9 mouse cellular contexts compared by ENCODE assay signal in the genomic region with DNA sequence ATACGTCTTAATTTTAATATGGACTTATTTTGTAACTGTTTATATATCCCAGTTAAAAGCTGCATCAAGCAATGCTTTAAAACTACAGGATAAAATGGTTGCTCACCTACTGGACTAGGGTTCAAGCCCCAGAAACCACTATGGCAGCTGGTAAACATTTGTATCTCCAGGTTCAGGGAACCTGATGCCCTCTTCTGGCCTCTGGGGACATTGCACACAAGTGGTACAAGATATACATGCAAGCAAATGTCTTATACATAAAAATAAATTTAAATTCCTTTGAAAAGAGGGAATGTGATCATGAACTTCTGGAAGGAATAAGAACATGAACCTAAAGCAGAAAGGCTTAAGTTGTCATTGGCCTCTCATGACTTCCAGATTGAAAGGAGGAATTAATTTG.
DNase-seq lines count a peak whose midpoint lies in the region; ATAC-seq and TF ChIP-seq lines count a peak whose summit lies in the region.
"Had no signal": no experiment of that assay in that cellular context is flagged by ENCODE, and none has a peak within 500 bp of the region (broad histone marks: within the 10 kb centered on the region; RNA-seq: fewer than 3 reads in every experiment).

No protein-coding gene starts in this region.

- H3K4me2 ChIP-seq in heart, postnatal 0 days (ENCODE audit: low read depth, low read length), result no peak overlapping the region
- H3K4me2 ChIP-seq in neural tube, embryonic 15.5 days, result no peak overlapping the region

- DNase-seq in heart, postnatal 0 days (ENCODE audit: low spot score), result no peak
- DNase-seq in heart, adult 11 months, result no peak
- DNase-seq in neural tube, embryonic 10.5 days (ENCODE audit: extremely low spot score, low spot score), result peak; percentile 32
- peak; percentile 12 for DNase-seq in thymus, postnatal 14 days
- no peak for DNase-seq in gastrocnemius, postnatal 4 days (ENCODE audit: low spot score in 2 of 2)
- DNase-seq in heart, embryonic 10.5 days (ENCODE audit: low spot score), result no peak

- H3K4me3 ChIP-seq in heart, postnatal 0 days (ENCODE audit: low read depth, low read length), result no peak overlapping the region
- H3K4me3 ChIP-seq in neural tube, embryonic 15.5 days (replicated peaks), result no peak overlapping the region
- H3K4me3 ChIP-seq in cortical plate, adult 2 months (ENCODE audit: insufficient read depth, low read length), result no peak overlapping the region
- H3K4me3 ChIP-seq in heart, embryonic 10.5 days, result no peak overlapping the region

- no peaks in the 10 kb centered on the region for H3K4me1 ChIP-seq in heart, postnatal 0 days (ENCODE audit: control insufficient read depth, insufficient read depth)
- no peaks in the 10 kb centered on the region for H3K4me1 ChIP-seq in neural tube, embryonic 15.5 days
- no peaks in the 10 kb centered on the region for H3K4me1 ChIP-seq in cortical plate, adult 2 months (ENCODE audit: control insufficient read depth, insufficient read depth, low read length)
- no peaks in the 10 kb centered on the region for H3K4me1 ChIP-seq in heart, embryonic 10.5 days

- H3K36me3 ChIP-seq in heart, postnatal 0 days (replicated peaks; ENCODE audit: control insufficient read depth, insufficient read depth, low read length), result no peaks in the 10 kb centered on the region
- no peaks in the 10 kb centered on the region for H3K36me3 ChIP-seq in neural tube, embryonic 15.5 days
- H3K36me3 ChIP-seq in heart, embryonic 10.5 days, result no peaks in the 10 kb centered on the region

- no peak overlapping the region for H3K27ac ChIP-seq in heart, postnatal 0 days (ENCODE audit: low read depth)
- no peak overlapping the region for H3K27ac ChIP-seq in neural tube, embryonic 15.5 days (replicated peaks)
- no peak overlapping the region for H3K27ac ChIP-seq in cortical plate, adult 2 months (ENCODE audit: insufficient read depth, low read length)
- H3K27ac ChIP-seq in heart, embryonic 10.5 days, result no peak overlapping the region
- H3K27ac ChIP-seq: macrophage had no signal

- no peak overlapping the region for H3K9ac ChIP-seq in heart, postnatal 0 days (replicated peaks; ENCODE audit: low read depth, low read length)
- H3K9ac ChIP-seq in neural tube, embryonic 15.5 days (replicated peaks), result no peak overlapping the region

- H3K27me3 ChIP-seq in heart, postnatal 0 days (ENCODE audit: control insufficient read depth, insufficient read depth, low read length), result no peaks in the 10 kb centered on the region
- H3K27me3 ChIP-seq in neural tube, embryonic 15.5 days (replicated peaks), result no peaks in the 10 kb centered on the region
- H3K27me3 ChIP-seq in heart, embryonic 10.5 days (ENCODE audit: insufficient read depth, poor library complexity, severe bottlenecking), result no peaks in the 10 kb centered on the region

- TF ChIP-seq CTCF in heart, postnatal 0 days (IDR thresholded peaks at IDR 0.05; ENCODE audit: low read depth), result peak; percentile 28
- TF ChIP-seq CTCF in cortical plate, adult 2 months (IDR thresholded peaks at IDR 0.05; ENCODE audit: extremely low read depth, insufficient read depth, low read length), result 0 out of 2 replicates have a peak, but pooled peaks have one; percentile 10

- no peak for TF ChIP-seq EP300 in heart, postnatal 0 days (IDR thresholded peaks at IDR 0.05; ENCODE audit: low read depth)

- WGBS in heart, postnatal 0 days, result 68% methylated on average over 1 of the region's 1 CpGs
- 85% methylated on average over 1 of the region's 1 CpGs for WGBS in neural tube, embryonic 15.5 days
- WGBS in heart, embryonic 10.5 days, result 72% methylated on average over 1 of the region's 1 CpGs

- no peaks in the 10 kb centered on the region for H3K9me3 ChIP-seq in heart, postnatal 0 days (replicated peaks; ENCODE audit: control insufficient read depth, low read length)
- no peaks in the 10 kb centered on the region for H3K9me3 ChIP-seq in neural tube, embryonic 15.5 days (replicated peaks)
- no peaks in the 10 kb centered on the region for H3K9me3 ChIP-seq in heart, embryonic 10.5 days

- ATAC-seq in heart, postnatal 0 days (ENCODE audit: insufficient read depth, low read depth), result no peak
- ATAC-seq in neural tube, embryonic 15.5 days (ENCODE audit: low FRiP score), result no peak

- TF ChIP-seq POLR2A in cortical plate, adult 2 months (IDR thresholded peaks at IDR 0.05; ENCODE audit: extremely low read depth, insufficient read depth, low read length), result no peak

Comparison
In these comparisons a context has a peak if more than half of its experiments do, and no peak if none do; other contexts are left out.
1. DNase-seq: peak in neural tube, embryonic 10.5 days (single experiment) and thymus, postnatal 14 days (single experiment); none in heart, postnatal 0 days (single experiment), heart, adult 11 months (single experiment), gastrocnemius, postnatal 4 days (0 of 2) and heart, embryonic 10.5 days (single experiment).